Mouse (Mus musculus) ES-E14 (cell line): ENCODE measurements at regions not wholly inside any gene's neighbourhood (a gene's known extent, or its start where the extent isn't known, plus 50 kb on each side); places are given as distances from the start of the nearest gene placed in this dataset.

Source experiments
- DNase-seq: peaks from one replicate; pipeline ENCODE4 v3.0.0-alpha.2; 2013; ENCODE audit warnings: low read depth, low spot score
- H3K27ac ChIP-seq: 2 replicates; pipeline ENCODE4 v1.5.1; 2012; ENCODE audit warnings: low read depth, mild to moderate bottlenecking, low read length, moderate library complexity, mixed read lengths; ENCODE audit not compliant: poor library complexity, insufficient read depth, severe bottlenecking
- H3K36me3 ChIP-seq: 2 replicates; pipeline ENCODE4 v1.6.1; 2012; ENCODE audit warnings: mild to moderate bottlenecking, low read length, moderate library complexity, mixed read lengths; ENCODE audit not compliant: control insufficient read depth, poor library complexity, insufficient read depth, severe bottlenecking
- H3K4me1 ChIP-seq, 2 experiments: fragments of 150-350 bp in 1 of 2; sonication (generic) in 1 of 2; 2 replicates each; pipeline ENCODE4 v1.6.1; 2012; ENCODE audit warnings: low read length in 2 of 2, mild to moderate bottlenecking in 1 of 2, mixed read lengths in 1 of 2; ENCODE audit not compliant: control insufficient read depth in 2 of 2, insufficient read depth in 2 of 2, poor library complexity in 1 of 2
- H3K4me3 ChIP-seq, 2 experiments: fragments of 150-350 bp in 1 of 2; sonication (generic) in 1 of 2; 2 replicates each; pipeline ENCODE4 v1.5.1; 2012; ENCODE audit warnings: low read length in 2 of 2, low read depth in 1 of 2, mild to moderate bottlenecking in 1 of 2, mixed read lengths in 1 of 2; ENCODE audit not compliant: insufficient read depth in 1 of 2, poor library complexity in 1 of 2, severe bottlenecking in 1 of 2
- H3K9ac ChIP-seq: 2 replicates; pipeline ENCODE4 v1.6.1; 2012; ENCODE audit warnings: low read depth, mild to moderate bottlenecking, low read length, mixed read lengths; ENCODE audit not compliant: poor library complexity, insufficient read depth, severe bottlenecking
- H3K9me3 ChIP-seq: fragments of 150-350 bp; sonication (generic); 2 replicates; pipeline ENCODE4 v1.6.1; 2012; ENCODE audit warnings: low read depth, mild to moderate bottlenecking, low read length; ENCODE audit not compliant: control insufficient read depth, insufficient read depth
- CHD2 ChIP-seq: IDR thresholded peaks from 2 replicates; pipeline ENCODE4 v1.6.1; 2014; ENCODE audit warnings: mild to moderate bottlenecking, low read depth, low read length, inconsistent platforms
- HCFC1 ChIP-seq: IDR thresholded peaks from 2 replicates; pipeline ENCODE4 v1.6.1; 2012; ENCODE audit warnings: low read length, inconsistent platforms, borderline replicate concordance; ENCODE audit not compliant: insufficient read depth
- MAFK ChIP-seq: IDR thresholded peaks from 2 replicates; pipeline ENCODE4 v1.6.1; 2014; ENCODE audit warnings: mild to moderate bottlenecking, low read depth, low read length, inconsistent platforms; ENCODE audit not compliant: insufficient read depth
- ZC3H11A ChIP-seq: IDR thresholded peaks from 2 replicates; pipeline ENCODE4 v1.6.1; 2012; ENCODE audit warnings: low read depth, mild to moderate bottlenecking, inconsistent platforms, low read length, borderline replicate concordance
- ZNF384 ChIP-seq: IDR thresholded peaks from 2 replicates; pipeline ENCODE4 v1.6.1; 2012; ENCODE audit warnings: low read depth, low read length, inconsistent platforms
- in situ Hi-C, 2 experiments: fragments of 600-800 bp; cut with MboI; formaldehyde crosslinking; loops; one replicate each; pipeline ENCODE4 v1.15.1; 2025; ENCODE audit warnings: low sequenced_read_pairs in 2 of 2, inconsistent platforms in 1 of 2; ENCODE audit not compliant: unreplicated experiment in 2 of 2

DNA sequence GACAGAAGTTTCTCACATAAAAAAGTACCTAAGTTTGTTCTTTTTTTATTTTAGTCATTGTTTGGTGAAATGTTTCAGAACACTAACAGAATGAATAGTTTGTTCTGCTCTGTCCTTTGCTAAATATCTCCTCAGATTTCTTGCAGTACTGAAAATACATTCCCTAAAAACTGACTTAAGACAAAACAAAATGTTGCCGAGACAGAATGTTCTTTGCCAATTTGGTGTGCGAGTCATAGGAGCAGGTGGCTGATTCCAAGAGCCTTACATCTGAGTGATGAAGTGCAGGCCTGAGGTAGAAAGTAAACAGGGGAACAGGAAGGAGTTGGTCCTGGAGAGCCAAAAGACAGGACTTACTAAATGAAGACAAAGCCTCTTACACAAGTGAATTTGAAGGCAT is 919.0 kb upstream of the Cited2 start:
- no peak overlapping the region for H3K9ac ChIP-seq
- H3K4me3 ChIP-seq, result no peak overlapping the region
- no peaks in the 10 kb centered on the region for H3K4me1 ChIP-seq
- TF ChIP-seq ZC3H11A (no peak), ZNF384 (no peak), CHD2 (no peak), HCFC1 (no peak), MAFK (no peak)
- in situ Hi-C loops, result no loop called here
- no peaks in the 10 kb centered on the region for H3K36me3 ChIP-seq
- H3K9me3 ChIP-seq, result no peaks in the 10 kb centered on the region
- DNase-seq, result no peak
- no peak overlapping the region for H3K27ac ChIP-seq

DNA sequence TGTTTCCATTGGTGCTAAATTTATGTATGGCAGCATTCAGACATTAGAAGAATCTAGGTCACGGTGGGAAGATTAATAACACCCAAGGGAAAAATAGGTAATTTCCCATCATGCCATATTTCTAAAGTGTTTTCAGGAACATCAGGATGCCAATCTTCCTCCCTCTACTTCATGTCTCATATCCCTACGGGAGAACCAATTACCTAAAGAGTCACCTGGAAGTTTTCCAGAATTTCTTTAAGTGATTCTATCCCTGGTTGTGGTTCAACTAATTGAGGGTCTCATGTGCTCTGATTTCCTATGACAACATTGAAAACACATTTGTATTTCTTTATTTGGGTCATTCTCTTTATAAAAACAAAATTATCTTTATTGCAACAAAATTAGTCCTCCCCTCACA is 912.3 kb upstream of the Cited2 start:
- in situ Hi-C loops, result no loop called here
- no peak overlapping the region for H3K4me3 ChIP-seq

DNA sequence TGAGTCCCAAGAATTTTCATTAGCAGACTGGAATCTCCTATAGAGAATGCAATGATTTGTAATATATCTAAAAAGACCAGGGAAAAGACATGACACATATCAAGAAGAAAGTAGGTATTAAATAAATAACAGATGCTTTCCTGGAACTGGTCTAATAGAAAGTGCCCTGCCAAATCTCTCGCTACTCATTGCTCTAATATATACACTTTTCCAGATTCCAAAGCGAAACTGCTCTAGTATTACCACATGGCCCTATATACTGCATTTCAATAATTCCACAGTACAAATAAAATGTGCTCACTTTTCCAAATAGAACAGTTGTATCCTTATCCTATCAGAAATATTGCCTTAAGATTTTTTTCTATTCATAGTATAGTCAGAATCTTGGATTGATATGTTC is 909.0 kb upstream of the Cited2 start:
- in situ Hi-C loops, result no loop called here
- H3K4me3 ChIP-seq, result no peak overlapping the region
- no peaks in the 10 kb centered on the region for H3K9me3 ChIP-seq
- DNase-seq, result no peak
- no peaks in the 10 kb centered on the region for H3K4me1 ChIP-seq
- no peak overlapping the region for H3K27ac ChIP-seq
- no peaks in the 10 kb centered on the region for H3K36me3 ChIP-seq
- no peak for TF ChIP-seq HCFC1
- no peak for TF ChIP-seq MAFK
- no peak for TF ChIP-seq CHD2
- TF ChIP-seq ZC3H11A, result no peak
- TF ChIP-seq ZNF384, result no peak
- no peak overlapping the region for H3K9ac ChIP-seq

More for the DNA sequence above, 912.3 kb upstream of the Cited2 start:
- no peak for DNase-seq
- Histone ChIP-seq H3K27ac (no peak overlapping the region), H3K9ac (no peak overlapping the region), H3K9me3 (no peaks in the 10 kb centered on the region), H3K4me1 (no peaks in the 10 kb centered on the region), H3K36me3 (no peaks in the 10 kb centered on the region)
- TF ChIP-seq HCFC1, result no peak
- no peak for TF ChIP-seq ZNF384
- no peak for TF ChIP-seq ZC3H11A
- no peak for TF ChIP-seq MAFK
- TF ChIP-seq CHD2, result no peak

DNA sequence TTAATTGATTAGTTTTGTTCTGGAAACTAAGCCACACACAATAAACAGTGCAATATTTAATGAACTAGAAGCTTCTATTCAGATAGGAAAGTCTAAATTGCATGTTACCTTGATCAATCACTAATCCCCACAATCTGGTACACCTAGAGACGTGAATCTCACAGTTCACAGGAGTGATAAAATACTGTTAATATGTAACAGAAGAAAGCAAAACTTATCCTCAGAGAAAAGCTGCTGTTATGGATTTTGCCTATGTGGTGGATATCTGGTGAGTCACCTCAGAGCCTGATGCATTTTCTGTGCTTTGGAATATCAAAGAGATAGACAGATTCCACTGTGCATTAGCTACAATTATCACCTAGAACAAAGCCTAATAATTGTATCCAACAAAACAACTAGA is 861.5 kb upstream of the Cited2 start:
- H3K27ac ChIP-seq, result no peak overlapping the region
- no peak for DNase-seq
- no peaks in the 10 kb centered on the region for H3K4me1 ChIP-seq
- H3K9ac ChIP-seq, result no peak overlapping the region
- no peak overlapping the region for H3K4me3 ChIP-seq
- in situ Hi-C loops, result no loop called here
- no peak for TF ChIP-seq ZNF384
- TF ChIP-seq HCFC1, result no peak
- no peak for TF ChIP-seq ZC3H11A
- TF ChIP-seq CHD2, result no peak
- no peak for TF ChIP-seq MAFK
- no peaks in the 10 kb centered on the region for H3K36me3 ChIP-seq
- no peaks in the 10 kb centered on the region for H3K9me3 ChIP-seq

DNA sequence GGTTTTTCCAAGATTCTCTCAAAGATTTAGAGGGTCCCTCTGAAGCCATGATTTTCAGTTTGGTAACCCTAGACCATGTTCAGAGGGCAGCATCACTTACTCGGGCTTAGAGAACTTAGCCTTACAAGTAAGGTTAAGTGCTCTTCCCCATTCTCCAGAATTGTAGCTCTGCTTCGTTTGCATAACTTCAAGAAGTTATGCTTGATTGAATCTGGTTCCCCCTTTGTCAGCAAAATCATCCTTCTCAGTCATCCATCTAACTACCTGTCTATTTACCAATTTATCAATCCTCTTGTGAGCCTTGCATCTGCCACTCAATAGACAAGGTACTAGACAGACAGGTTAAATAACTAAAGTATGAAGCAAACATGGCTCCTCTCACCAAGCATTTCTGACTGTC is 856.1 kb upstream of the Cited2 start:
- TF ChIP-seq ZNF384, result no peak
- no peak for TF ChIP-seq HCFC1
- TF ChIP-seq ZC3H11A, result no peak
- in situ Hi-C loops, result no loop called here
- H3K4me3 ChIP-seq, result no peak overlapping the region
- H3K36me3 ChIP-seq, result no peaks in the 10 kb centered on the region
- no peak for DNase-seq
- H3K27ac ChIP-seq, result no peak overlapping the region
- H3K4me1 ChIP-seq, result no peaks in the 10 kb centered on the region
- no peak overlapping the region for H3K9ac ChIP-seq
- H3K9me3 ChIP-seq, result no peaks in the 10 kb centered on the region
